Mouse (Mus musculus) adrenal gland, postnatal 25 days (tissue): ENCODE results near the gene Kcnip3. TPM values are rescaled to one million over a fixed set of nuclear protein-coding genes. Genes with fewer than 3 reads are reported as not detected.

Experiments
- DNase-seq: peaks from one replicate; pipeline ENCODE4 v3.0.0; 2021; ENCODE audit warnings: mixed read lengths
- total RNA-seq: library from RNA; stranded (reverse); gene quantifications from 2 replicates; pipeline ENCODE4 v1.2.3, GENCODE M21; 2021

Kcnip3 gene
- total RNA-seq, 1 experiment from 2014 or later: 6.0 TPM

DNA sequence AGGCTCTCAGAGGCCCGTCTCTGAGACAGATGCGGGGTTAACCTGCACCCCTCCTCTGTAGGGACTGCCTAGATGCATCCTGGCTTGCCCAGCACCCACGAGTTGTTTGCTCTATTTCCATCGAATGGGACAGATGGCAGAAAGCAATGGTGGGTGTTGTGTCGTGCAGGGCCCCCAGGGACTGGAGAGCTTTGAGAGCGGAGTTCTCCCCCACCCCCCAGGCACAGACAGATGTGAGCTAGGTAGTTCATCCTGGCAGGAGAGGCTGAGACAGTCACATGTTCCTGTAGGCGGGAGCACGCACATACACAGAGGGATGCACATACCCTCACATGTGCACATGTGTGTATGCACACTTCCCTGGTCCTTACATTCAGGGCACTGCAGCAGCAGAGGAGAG is 4.8 kb downstream of the Kcnip3 start:
- DNase-seq: no peak

DNA sequence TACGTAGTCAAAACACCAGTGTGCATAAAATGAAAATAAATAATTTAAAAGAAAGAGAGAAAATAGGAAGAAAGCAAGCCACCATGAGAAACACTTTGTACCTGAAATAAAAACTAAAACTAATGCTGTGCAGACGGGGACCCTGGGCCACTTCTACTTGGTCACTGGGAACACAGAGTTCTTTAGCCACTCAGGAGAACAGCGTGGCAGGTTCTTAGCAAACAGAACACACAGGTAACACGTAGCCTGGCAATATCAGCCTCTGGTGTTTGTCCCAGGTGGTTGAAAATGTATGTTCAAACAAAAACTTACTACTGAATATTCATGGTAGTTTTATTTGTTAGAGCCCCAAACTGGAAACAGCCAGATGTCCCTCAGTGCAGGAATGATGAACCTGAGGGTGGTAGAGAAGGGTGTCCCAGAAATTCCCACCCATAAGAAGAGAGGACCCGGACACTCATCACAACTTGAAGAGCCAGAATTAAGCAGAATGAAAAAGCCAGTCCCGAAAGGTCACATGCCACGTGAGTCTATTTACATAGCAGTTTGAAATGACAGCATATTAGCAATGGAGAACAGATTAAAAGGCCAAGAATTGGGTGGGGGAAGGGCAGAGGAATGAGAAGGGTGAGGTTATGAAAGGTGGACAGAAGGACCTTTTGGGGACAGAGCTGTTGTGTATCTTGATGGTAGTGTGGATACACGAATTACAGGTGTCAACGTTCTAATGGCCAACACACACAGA is 7.3 kb downstream of the Kcnip3 start:
- DNase-seq: no peak

DNA sequence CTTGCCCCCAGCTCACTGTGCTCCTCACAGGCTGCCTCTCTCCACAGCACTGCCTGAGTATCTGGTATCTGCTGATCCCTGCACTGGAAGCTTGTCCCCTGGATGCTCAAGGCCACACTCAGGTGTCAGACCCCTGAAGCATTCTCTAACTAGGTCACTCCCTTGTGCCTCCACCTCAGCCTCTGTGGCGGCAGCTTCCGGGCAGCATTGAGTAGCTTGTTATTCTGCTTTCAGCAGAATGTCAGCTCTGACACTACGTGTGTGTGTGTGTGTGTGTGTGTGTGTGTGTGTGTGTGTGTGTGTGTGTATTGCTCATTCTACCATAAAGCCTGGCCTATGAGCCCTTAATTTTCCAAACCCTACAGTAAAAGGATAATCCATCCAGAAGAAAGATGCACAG is 8.7 kb downstream of the Kcnip3 start:
- no peak for DNase-seq

DNA sequence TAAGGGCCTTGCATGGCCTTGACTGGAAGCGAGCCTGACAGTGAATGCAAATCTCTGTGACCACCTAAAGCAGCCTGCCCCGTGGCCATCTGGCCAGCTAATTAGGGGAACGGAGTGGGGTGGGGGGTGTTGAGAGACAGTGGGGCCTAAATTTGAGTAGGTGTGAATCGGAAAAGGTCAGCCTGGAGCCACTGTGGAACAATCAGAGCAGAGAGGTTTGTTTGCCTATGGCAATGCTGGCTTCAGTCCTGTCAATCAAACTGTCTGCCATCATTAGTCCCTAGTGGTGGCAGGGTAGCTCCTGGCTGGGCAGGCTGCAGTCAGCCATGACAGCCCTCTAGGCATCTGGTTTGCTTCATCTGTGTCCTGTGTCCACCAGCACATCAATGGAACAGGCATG is 10.5 kb downstream of the Kcnip3 start:
- no peak for DNase-seq

DNA sequence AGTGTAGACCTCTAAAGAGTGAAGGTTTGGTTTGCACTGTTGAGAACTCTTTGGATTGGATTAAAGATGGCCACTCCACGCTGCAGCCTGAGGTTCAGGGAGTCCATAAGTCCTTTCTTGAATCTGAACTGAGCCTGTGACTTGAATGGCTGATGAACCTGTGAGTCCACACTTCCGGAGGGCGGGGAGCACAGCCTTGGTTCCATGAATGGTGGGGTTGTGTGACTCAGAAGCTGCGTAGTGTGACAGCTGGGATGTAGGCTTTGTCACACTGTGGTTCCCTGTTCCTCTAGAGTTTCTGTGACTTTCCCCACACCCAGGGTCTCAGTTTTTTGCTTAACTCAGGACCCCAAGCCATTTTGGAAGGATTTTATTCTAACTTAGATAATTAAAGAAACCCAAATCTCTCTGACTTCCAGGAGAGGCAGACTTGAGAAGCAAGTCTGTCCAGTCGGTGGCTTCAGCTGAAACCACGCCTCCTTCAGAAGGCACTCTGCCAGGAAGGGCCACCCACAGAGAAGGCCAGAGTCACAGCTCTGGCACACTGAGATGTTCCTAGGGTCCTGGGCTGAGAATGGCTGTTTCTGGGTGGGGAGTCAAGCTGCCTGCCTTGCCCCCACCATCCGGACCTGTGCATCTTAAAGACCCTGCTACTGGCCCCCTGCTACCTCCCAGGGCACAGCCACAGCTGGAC is 13.8 kb downstream of the Kcnip3 start:
- peak; percentile 60 for DNase-seq

DNA sequence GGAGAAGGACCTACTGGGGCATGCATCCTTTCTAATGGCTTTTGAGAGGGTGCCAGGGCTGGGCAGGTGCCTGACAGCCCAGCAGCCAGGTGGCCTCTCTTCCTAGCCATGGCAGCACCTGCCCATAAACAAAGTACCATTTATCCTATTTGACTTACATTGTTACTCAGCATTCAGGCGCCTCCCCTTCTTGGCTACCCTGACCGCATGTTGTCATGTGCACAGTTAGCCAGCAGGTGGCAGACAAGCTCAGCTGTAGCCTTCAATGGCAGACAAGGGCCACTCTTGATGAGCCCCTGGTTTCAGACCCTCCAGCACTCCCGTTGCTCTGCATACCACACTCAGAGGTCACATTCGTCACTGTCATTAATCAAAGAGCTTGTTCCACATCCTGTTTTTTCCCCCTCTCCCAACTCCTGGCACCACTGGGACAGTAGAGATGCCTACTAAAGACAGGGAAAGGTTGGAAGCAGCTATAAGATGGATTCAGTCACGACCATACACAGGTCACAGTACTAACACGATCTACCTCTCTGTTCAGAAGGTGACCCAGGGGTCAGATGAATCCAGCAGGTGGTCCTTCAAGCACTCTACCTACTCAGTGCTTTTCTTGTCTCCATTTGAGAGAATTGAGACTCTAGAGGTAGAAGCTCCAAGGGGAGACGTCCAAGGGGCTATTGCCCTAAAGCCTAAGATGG is 14.7 kb downstream of the Kcnip3 start:
- DNase-seq: peak; percentile 81

DNA sequence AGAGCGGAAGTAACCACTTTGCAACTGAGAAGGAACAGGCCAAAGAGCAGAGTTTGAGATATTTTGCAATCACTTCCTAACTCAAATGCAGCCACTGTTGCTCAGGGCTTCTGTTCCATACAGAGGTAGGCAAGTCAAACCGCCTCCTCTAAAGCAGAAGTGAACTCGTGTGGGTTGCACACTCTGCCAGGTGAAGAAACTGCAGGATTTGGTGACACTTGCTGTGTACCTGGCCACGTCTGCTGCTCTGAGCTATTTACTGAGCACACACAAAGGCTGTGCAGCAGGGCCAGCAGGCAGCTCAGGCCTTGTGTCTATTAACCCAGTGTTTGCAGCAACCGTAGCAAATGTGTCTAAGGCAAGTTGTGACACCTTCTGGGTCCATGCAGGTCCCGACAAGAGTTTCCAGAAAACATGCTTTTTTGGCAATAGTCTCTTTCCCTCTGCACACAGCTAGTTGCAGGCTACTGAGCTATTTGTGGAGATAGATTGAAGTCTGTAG is 15.7 kb downstream of the Kcnip3 start:
- no peak for DNase-seq

DNA sequence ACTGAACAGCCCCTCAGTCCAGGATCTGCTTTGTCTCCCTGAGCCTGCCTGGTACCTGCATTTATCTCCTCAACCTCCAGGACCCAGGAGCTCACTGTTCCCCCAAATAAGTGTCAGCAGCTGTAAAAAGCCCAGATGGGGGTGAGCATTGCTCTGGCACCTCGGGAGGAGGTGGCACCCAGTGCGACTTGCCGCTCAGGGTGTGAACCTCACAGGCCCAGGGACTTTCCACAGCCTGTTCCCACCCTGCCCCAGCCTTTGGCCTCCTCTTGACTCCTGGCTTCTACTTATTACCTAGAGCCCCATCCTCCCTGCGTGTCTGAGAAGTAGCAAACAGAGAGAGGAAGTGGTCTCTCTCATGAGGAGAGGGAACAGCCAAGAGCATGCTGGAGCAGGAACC is 16.7 kb downstream of the Kcnip3 start:
- no peak for DNase-seq

DNA sequence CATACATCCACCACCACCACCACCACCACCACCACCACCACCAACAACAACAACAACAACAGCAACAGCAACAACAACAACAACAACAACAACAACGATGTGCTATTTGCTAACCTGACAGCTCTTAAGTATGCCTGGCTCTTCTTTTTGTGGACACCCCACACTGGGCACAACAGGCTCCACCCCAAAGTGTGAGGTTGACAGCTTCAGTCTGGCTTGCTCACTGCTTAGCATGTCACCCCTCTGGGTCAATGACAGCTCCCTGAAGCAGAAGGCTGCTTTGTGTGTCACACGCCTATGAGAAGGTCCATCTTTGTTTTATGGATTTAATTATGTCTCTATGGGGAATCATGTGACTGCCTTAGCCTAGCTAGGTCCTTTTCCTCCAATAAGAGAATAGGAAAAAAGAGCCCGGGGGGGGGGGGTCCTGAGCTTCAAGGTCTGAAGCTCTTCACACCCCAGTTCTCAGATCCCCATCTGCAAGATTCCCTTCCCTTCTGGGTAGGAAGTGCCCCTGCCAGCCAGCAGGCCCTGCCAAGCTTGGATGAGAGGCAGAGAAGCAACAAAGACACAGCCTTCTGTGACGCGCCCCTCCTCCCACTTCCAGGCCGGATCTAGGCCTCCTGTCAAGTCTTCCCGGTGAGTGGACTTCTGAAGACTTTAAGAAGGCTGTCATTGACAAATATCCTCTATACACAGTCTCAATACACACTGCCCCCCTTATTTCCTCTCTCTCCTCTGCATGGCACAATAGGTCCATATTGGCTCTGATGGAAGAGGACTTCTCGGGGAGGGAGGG is 17.9 kb downstream of the Kcnip3 start:
- DNase-seq: no peak

DNA sequence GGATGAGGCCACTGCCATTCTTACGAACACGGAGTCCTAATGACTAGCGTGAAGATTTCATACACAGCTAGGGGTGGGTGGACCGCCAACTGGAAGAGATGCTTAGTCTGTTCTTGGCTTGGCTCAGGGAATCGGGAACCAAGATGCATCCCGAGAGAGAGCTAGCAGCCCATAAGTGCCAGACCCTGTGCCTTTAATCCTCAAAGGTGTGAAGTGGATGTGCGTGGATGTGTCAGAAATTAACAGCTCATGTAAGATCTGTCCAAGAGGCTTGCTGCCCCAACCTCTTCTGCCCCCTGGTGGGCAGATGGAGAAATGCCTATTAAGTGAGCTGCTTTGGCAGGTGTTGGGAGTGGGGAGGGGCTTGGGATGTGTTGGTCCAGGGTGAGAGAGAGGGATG is 20.8 kb downstream of the Kcnip3 start:
- peak; percentile 49 for DNase-seq

DNA sequence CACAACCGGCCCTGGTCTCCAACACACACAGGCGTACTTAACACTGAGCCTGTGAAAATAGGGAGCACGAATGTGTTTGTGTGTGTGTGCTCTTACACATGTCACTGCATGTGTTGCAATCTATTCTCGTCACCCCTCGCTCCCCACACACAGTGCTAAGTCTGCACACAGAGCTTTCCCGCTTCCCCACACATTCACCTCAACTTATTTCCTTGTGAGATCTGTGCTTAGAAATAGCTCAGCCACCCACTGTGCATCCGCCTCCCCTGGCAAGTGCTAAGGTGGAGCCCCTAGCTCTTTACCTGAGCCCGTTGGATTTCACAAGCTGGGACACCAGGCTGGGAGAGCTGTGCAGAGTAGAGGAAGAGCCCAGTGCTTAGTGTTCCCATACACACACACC is 23.1 kb downstream of the Kcnip3 start:
- DNase-seq: no peak

DNA sequence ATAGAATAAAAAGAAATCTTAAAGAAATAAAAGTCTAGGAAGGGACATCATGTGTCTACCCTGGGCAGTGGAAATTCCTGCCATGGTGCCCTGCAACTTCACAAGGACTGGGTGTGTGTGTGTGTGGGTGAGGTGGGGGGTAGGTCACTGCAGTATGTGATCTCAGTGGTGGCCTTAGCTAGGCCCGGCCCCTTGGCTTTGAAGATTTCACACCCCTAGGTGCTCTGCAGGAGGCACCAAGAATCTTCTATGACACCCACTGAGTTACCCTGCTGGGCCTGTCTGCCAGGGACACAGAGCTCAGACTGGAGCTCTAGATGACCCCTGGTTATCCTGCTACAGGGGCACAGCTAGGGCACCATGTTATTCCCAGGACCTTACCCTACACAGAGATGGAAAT is 25.6 kb downstream of the Kcnip3 start:
- DNase-seq: no peak

DNA sequence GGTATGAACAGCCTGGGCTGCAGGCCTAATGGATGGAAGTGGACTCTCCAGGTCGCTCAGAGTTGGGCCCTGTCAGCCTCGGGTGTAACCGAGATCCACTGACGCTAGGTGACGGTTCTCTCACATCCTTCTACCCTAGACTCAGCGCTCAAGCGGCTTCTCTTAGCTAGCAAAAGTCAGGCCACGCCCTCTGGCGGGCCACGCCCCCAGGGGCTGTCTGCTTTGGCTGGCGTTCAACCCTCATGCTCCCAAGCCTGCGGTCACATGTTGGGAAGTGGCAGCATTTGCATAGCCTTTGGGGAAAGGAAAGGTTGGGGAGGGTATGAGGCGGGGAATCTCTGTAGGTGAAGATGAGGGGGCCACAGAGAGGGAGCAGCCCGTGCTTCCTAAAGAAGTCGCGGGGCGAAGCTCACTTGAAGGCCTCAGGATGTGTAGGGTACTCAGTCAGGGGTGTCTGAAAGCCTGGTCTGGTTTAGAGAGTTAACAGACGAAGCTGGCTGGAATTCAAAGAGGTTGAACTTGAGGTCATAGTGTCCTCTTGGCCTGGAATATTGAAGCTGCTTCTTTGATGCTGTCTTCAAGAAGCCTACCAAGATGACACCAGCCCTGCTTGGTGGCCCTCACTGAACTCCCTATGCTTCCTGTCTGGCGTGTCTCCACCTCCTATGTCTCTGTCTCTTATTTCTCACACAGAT is 37.3 kb downstream of the Kcnip3 start:
- DNase-seq: peak; percentile 63

DNA sequence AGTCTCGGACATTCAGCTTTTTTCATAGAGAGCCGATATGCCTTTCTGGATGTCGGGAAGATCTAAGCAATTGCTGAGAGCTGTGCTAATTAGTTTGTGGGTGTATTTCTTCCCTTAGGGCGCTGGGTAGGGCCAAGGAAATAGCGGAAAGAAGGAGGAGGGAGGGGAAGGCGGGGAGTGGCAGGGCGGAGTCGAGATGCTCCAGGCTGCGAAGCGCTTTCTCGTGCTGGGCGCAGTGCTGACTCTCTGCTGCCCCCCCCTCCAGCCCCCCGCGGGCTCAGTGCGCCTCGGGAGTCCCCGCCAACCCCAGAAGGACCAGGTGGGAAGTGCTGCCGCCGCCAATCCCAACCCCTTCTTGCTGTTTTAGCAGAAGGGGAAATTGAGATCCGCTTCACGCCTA is 38.9 kb downstream of the Kcnip3 start:
- no peak for DNase-seq

DNA sequence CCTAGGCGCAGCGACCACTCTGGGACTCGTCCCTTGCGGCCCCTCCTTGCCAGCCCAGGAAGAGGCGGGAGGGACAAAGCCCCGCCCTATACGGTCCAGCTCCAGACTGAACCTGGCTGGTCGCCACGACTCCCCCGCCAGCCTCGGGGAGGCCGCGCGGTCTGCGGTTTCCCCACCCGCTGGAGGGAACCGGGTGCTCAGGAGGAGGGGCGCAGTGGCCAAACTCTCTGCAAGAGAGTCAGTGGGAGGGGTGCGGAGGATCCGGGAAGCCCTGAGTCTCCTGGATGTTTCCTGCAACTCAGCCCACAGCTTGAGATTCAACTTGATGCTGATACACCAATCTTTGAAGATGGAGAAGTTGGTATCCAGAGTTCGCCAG is 39.4 kb downstream of the Kcnip3 start:
- peak; percentile 63 for DNase-seq

DNA sequence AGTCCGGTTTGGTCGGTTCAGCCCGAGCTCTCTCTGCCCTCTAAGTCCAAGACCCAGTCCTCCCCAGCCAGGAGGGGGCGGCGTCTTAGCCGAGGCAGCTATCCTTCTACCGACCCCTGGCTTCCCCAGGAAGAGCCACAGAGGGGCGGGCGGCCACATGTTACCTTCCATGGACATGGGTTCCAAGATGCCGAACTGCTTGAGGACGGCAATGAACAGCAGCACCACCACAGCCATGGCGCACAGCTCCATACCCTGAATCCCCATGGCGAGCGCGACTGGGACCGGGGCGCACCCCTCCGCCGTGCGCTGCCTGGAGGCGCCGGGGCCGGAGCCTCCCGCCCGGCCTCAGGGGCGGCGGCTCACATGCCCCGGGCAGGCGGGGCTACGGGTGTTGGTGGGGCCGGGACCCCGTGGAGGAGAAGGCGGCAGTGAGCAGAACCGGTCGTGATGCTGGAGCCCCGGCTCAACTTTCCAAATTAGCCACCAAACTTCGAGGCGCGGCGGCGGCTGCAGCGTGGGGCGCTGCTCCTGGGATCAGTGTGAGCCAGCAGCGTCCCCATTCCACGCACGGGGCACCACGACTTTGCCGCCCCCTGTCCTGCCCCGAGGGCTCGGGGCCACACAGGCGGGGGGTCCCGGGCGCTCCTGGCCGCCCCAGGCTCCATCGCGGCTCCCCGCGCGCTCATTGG is 39.9 kb downstream of the Kcnip3 start:
- DNase-seq: peak; percentile 16

DNA sequence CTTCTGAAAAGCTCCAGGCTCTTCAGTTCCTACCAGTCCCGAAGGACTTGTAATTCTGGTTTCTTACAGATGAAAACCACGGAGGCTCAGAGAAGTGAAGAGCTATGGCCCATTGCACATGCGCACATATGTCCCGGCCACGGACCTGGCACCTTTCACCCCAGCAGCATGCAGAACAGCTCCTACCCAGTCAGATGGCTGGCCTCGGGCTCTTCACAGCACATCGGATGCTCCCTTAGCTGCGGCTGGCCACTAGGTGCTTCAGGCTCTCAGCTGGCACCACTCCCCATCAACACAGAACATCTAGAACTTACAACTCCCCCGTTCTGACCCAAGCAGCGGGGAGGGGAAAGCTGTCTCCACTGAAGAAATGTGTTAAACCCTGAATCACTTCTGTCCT is 42.1 kb downstream of the Kcnip3 start:
- no peak for DNase-seq

DNA sequence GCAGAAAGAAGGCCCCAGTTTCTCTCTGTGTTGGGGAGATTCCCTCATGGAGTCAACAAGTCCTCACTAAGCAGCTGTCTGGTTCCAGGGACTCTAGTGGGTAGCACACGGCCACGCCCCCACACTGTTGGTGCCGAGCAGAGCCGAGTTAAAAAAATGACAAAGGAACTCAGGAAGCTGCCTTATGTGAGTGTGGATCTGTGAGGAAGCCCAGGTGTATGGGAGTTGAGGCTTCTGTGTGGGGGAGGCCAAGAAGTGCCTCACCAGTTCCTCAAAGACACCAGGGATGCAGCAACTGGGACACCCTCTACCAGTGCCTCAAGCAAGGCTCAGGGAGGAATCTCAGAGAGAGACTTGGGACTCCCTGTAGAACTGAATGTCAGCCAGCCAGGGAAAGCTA is 42.7 kb downstream of the Kcnip3 start:
- DNase-seq: no peak

DNA sequence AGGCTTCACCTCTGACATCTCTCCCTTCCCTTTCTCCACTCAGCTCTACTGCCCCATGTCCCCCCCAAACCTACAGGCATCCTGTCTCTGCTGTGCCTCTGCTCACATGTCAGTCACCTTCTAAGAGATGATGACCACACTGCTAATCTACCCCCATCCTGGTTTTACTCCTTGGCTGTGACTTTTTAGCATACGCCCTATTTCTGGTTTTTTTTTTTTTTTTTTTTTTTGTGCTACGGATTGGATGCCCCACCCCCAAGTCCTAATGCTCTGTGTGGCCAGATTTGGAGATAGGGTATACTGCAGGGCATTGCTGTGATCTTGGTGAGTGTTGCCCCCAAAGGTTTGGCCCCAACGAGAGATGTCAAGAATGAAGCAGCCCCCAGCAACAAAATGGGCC is 49.6 kb downstream of the Kcnip3 start:
- DNase-seq: no peak

DNA sequence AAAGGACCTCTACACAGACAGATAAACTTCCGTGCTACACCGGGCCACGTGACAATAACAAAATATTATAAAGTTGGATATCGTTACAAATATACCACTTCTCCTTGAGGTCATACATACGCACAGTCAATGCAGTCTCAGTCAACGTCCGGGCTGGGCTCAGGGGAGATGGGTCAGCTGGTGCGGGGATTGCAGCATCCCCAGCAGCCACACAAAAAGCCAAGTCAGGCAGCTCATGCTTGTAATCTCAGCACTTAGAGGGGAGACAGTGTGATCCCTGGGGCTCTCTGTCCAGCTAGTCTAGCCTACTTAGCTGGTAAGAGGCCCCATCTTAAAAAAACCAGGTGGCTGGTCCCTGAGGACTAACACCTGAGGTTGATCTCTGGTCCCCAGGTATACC is 50.6 kb downstream of the Kcnip3 start:
- no peak for DNase-seq

DNA sequence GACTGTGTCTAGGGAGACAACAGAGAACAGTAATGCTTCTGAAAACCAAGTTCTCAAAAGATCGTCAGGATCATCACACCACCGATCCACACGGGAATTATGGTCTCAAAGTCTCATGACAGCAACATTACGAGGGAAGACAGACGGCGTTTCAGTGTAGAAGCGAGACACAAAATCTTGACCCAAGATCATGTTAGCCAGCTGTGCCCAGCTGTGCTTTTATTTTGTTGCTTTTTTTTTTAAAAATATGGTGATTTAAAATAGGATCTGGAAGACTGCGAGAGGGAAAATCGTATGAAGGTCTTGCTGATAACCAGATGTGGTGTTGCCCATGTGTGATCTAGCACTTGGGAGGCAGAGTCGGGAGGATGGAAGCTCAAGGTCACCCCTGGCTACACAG is 51.2 kb downstream of the Kcnip3 start:
- no peak for DNase-seq
